Comparison of ENCODE assay signal across 8 mouse cellular contexts in the genomic region with DNA sequence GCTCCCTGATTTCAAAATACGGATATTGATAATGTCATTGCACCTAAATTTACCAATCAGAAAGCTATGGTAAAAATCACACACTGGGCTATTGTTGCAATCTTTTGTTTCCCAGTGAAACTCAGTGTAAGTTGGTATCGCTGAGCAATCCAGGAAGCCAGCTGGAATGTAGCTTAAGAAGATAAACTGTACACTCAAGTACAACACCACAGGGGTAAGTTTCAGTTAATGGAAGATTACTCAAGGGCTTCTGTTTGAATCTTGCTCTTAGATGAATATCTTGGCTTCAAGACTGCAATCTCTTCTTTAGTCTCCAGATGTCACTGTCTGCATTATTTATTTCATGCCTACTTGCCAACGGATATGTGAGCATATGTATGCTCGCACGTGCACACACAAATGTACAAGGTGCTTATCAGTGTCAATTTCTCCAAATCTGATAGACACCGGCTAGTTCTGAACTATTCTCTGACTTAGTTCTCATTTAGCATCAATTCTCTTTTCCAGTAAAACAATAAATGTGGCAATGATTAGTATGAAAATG.
DNase-seq lines count a peak whose midpoint lies in the region; ATAC-seq and TF ChIP-seq lines count a peak whose summit lies in the region.

No protein-coding gene starts in this region.

- H3K9ac ChIP-seq in intestine, postnatal 0 days (ENCODE audit: low read depth, low read length): no peak overlapping the region
- no peak overlapping the region for H3K9ac ChIP-seq in intestine, embryonic 15.5 days
- no peak overlapping the region for H3K9ac ChIP-seq in forebrain, embryonic 14.5 days (ENCODE audit: low read length)
- H3K9ac ChIP-seq in midbrain, postnatal 0 days (replicated peaks; ENCODE audit: low read length, poor library complexity, severe bottlenecking): no peak overlapping the region

- no peak for ATAC-seq in intestine, postnatal 0 days
- no peak for ATAC-seq in intestine, embryonic 15.5 days
- ATAC-seq in forebrain, embryonic 14.5 days: peak; percentile 88
- peak; percentile 70; the same call in 1 of the 2 replicates for ATAC-seq in midbrain, postnatal 0 days (ENCODE audit: low FRiP score)
- ATAC-seq in erythroid progenitor cell, adult 5-6 weeks (replicated peaks; ENCODE audit: low FRiP score, poor library complexity, severe bottlenecking): no peak

- H3K4me3 ChIP-seq in intestine, postnatal 0 days (ENCODE audit: low read depth, low read length): no peak overlapping the region
- H3K4me3 ChIP-seq in intestine, embryonic 15.5 days (replicated peaks): no peak overlapping the region
- no peak overlapping the region for H3K4me3 ChIP-seq in forebrain, embryonic 14.5 days (ENCODE audit: low read depth, low read length)
- no peak overlapping the region for H3K4me3 ChIP-seq in midbrain, postnatal 0 days (ENCODE audit: low read depth, low read length)

- no peaks in the 10 kb centered on the region for H3K9me3 ChIP-seq in intestine, postnatal 0 days (ENCODE audit: control insufficient read depth)
- no peaks in the 10 kb centered on the region for H3K9me3 ChIP-seq in intestine, embryonic 15.5 days
- no peaks in the 10 kb centered on the region for H3K9me3 ChIP-seq in forebrain, embryonic 14.5 days (replicated peaks; ENCODE audit: control insufficient read depth, low read length)
- no peaks in the 10 kb centered on the region for H3K9me3 ChIP-seq in midbrain, postnatal 0 days (ENCODE audit: low read length)

- whole genome bisulfite sequencing in intestine, postnatal 0 days: 39% methylated on average over 6 of the region's 6 CpGs
- 42% methylated on average over 6 of the region's 6 CpGs for WGBS in intestine, embryonic 15.5 days
- WGBS in forebrain, embryonic 14.5 days: 50% methylated on average over 6 of the region's 6 CpGs
- WGBS in midbrain, postnatal 0 days: 28% methylated on average over 6 of the region's 6 CpGs

- peak; percentile 73 for TF ChIP-seq CTCF in intestine, postnatal 0 days (IDR thresholded peaks at IDR 0.05; ENCODE audit: low read depth)
- peak; percentile 86 for TF ChIP-seq CTCF in midbrain, postnatal 0 days (IDR thresholded peaks at IDR 0.05)

- peak; percentile 5 for DNase-seq in thymus, postnatal 14 days
- no peak for DNase-seq in thymus, postnatal 25 days
- peak; percentile 90 for DNase-seq in forebrain, embryonic 14.5 days (ENCODE audit: low spot score)
- peak; percentile 86 for DNase-seq in midbrain, postnatal 0 days (ENCODE audit: low spot score)
- no peak for DNase-seq in B cell, adult 2 months

- no peak overlapping the region for H3K4me2 ChIP-seq in intestine, postnatal 0 days (replicated peaks; ENCODE audit: low read depth)
- no peak overlapping the region for H3K4me2 ChIP-seq in intestine, embryonic 15.5 days (replicated peaks)
- no peak overlapping the region for H3K4me2 ChIP-seq in forebrain, embryonic 14.5 days (ENCODE audit: low read length)
- H3K4me2 ChIP-seq in midbrain, postnatal 0 days (ENCODE audit: low read depth, low read length, poor library complexity, severe bottlenecking): no peak overlapping the region

- H3K27me3 ChIP-seq in intestine, postnatal 0 days (replicated peaks; ENCODE audit: control insufficient read depth, insufficient read depth, low read length): no peaks in the 10 kb centered on the region
- H3K27me3 ChIP-seq in intestine, embryonic 15.5 days (replicated peaks): no peaks in the 10 kb centered on the region
- H3K27me3 ChIP-seq in forebrain, embryonic 14.5 days (replicated peaks; ENCODE audit: control insufficient read depth, insufficient read depth, low read length): no peaks in the 10 kb centered on the region
- H3K27me3 ChIP-seq in midbrain, postnatal 0 days (ENCODE audit: insufficient read depth, low read length): no peaks in the 10 kb centered on the region

- no peak overlapping the region for H3K27ac ChIP-seq in intestine, postnatal 0 days (ENCODE audit: low read depth, low read length)
- H3K27ac ChIP-seq in intestine, embryonic 15.5 days: no peak overlapping the region
- H3K27ac ChIP-seq in forebrain, embryonic 14.5 days (ENCODE audit: low read depth, low read length): no peak overlapping the region
- no peak overlapping the region for H3K27ac ChIP-seq in midbrain, postnatal 0 days (ENCODE audit: low read depth, low read length)

- H3K36me3 ChIP-seq in intestine, postnatal 0 days (ENCODE audit: control insufficient read depth, insufficient read depth): no peaks in the 10 kb centered on the region
- H3K36me3 ChIP-seq in intestine, embryonic 15.5 days: no peaks in the 10 kb centered on the region
- no peaks in the 10 kb centered on the region for H3K36me3 ChIP-seq in forebrain, embryonic 14.5 days (ENCODE audit: control insufficient read depth, insufficient read depth, low read length)
- no peaks in the 10 kb centered on the region for H3K36me3 ChIP-seq in midbrain, postnatal 0 days (ENCODE audit: insufficient read depth, low read length)

- H3K4me1 ChIP-seq in intestine, postnatal 0 days (replicated peaks; ENCODE audit: control insufficient read depth, insufficient read depth, low read length): no peaks in the 10 kb centered on the region
- no peaks in the 10 kb centered on the region for H3K4me1 ChIP-seq in intestine, embryonic 15.5 days (replicated peaks)
- H3K4me1 ChIP-seq in forebrain, embryonic 14.5 days (ENCODE audit: control insufficient read depth, insufficient read depth, low read length): no peaks in the 10 kb centered on the region
- H3K4me1 ChIP-seq in midbrain, postnatal 0 days (ENCODE audit: insufficient read depth, low read length): no peaks in the 10 kb centered on the region

Comparison
In these comparisons a context has a peak if more than half of its experiments do, and no peak if none do; other contexts are left out.
1. DNase-seq: peak in thymus, postnatal 14 days (single experiment), forebrain, embryonic 14.5 days (single experiment) and midbrain, postnatal 0 days (single experiment); none in thymus, postnatal 25 days (single experiment) and B cell, adult 2 months (0 of 2).
2. ATAC-seq: peak in forebrain, embryonic 14.5 days (single experiment) and midbrain, postnatal 0 days (single experiment); none in intestine, postnatal 0 days (single experiment), intestine, embryonic 15.5 days (single experiment) and erythroid progenitor cell, adult 5-6 weeks (single experiment).